Mouse (Mus musculus): ENCODE measurements around the gene Abl2. TPM values are rescaled to one million over a fixed set of nuclear protein-coding genes. Genes with fewer than 3 reads are reported as not detected.
A peak's percentile ranks its signal among the peaks of the same experiment; 100 is the strongest.

Abl2 gene
- polyA plus RNA-seq, 1 experiment: 22.4 TPM

DNA sequence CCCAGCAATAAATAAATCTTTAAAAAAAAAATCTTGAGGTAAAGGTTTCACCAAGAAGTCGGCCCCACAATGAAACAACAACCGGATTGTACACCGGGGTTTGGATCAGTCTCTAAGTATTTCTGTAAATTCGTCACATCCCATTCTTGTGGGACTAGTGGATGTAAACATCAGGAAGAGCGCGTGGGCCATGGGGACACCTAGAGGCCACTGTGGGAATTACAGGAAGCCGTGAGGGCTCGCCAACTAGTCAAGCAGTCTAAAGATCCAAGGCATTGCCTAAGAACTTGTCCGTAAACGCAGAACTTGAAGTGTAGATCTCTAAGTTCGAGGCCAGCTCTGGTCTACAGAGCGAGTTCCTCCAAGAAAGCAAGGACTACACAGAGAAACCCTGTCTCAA lies 117.6 kb downstream of the Abl2 start:
- H3K27ac ChIP-seq (ENCODE audit: insufficient read depth, low read length): no peak overlapping the region
- no peaks in the 10 kb centered on the region for H3K4me1 ChIP-seq (ENCODE audit: control insufficient read depth, insufficient read depth, low read length)
- TF ChIP-seq CTCF (IDR thresholded peaks at IDR 0.05; ENCODE audit: borderline replicate concordance, insufficient read depth, low read length): peak; percentile 53; the same call in 1 of the 2 replicates
- no peak for TF ChIP-seq POLR2A (IDR thresholded peaks at IDR 0.05; ENCODE audit: low read depth, low read length)
- no peak overlapping the region for H3K4me3 ChIP-seq (ENCODE audit: insufficient read depth, low read length)

- no peak for TF ChIP-seq POLR2A (IDR thresholded peaks at IDR 0.05; ENCODE audit: low read depth, low read length)
- TF ChIP-seq CTCF (IDR thresholded peaks at IDR 0.05; ENCODE audit: borderline replicate concordance, insufficient read depth, low read length): no peak
- Histone ChIP-seq H3K4me1 (ENCODE audit: control insufficient read depth, insufficient read depth, low read length) (no peaks in the 10 kb centered on the region), H3K27ac (ENCODE audit: insufficient read depth, low read length) (no peak overlapping the region), H3K4me3 (ENCODE audit: insufficient read depth, low read length) (no peak overlapping the region)
Measured at GRCm38 (mm10) chr1:156676596-156676995, 118.0 kb downstream of the Abl2 start.

DNA sequence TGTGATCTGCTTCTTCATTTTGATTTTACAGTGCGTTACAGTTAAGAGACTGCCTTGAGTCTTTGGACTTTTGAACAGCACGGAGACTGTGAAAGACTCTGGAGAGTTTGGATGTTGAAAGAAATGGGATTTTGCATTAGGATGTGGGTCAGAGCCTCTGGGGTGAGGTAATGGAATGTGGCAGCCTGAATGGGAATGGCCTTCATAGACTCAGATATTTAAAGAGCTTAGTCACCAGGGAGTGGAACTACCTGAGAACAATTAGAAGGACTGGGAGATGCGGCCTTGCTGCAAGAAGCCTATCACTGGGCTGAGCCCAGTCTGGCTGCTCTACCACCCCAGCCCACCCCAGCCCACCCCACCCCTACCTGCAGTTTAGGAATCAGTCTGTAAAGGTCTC lies 118.6 kb downstream of the Abl2 start:
- no peaks in the 10 kb centered on the region for H3K4me1 ChIP-seq (ENCODE audit: control insufficient read depth, insufficient read depth, low read length)
- no peak overlapping the region for H3K4me3 ChIP-seq (ENCODE audit: insufficient read depth, low read length)
- H3K27ac ChIP-seq (ENCODE audit: insufficient read depth, low read length): no peak overlapping the region
- TF ChIP-seq CTCF (IDR thresholded peaks at IDR 0.05; ENCODE audit: borderline replicate concordance, insufficient read depth, low read length) (no peak), POLR2A (IDR thresholded peaks at IDR 0.05; ENCODE audit: low read depth, low read length) (no peak)

DNA sequence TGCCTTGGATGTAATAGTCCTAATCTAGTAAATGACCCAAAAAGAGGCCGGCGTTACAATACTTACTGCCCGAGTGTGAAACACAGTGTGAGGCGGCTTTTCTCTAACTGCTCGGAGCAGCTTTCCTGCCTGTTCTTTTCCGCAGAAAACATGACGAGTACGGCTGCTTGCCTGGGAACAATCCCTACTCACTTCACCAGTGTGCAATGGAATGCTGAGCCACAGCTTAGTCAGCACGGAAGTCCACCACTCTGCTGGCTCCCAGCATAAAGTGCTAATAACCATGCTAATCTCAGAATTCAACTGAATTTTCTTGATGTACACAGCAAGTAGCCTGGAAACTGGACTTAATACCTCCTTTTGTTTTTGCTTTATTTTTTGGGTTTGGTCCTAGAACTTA lies 121.0 kb downstream of the Abl2 start:
- H3K27ac ChIP-seq (ENCODE audit: insufficient read depth, low read length): peak overlapping the region; percentile 65
- H3K4me3 ChIP-seq (ENCODE audit: insufficient read depth, low read length): no peak overlapping the region
- no peaks in the 10 kb centered on the region for H3K4me1 ChIP-seq (ENCODE audit: control insufficient read depth, insufficient read depth, low read length)
- TF ChIP-seq CTCF (IDR thresholded peaks at IDR 0.05; ENCODE audit: borderline replicate concordance, insufficient read depth, low read length): no peak
- TF ChIP-seq POLR2A (IDR thresholded peaks at IDR 0.05; ENCODE audit: low read depth, low read length): no peak

- TF ChIP-seq POLR2A (IDR thresholded peaks at IDR 0.05; ENCODE audit: low read depth, low read length): no peak
- no peak for TF ChIP-seq CTCF (IDR thresholded peaks at IDR 0.05; ENCODE audit: borderline replicate concordance, insufficient read depth, low read length)
- no peaks in the 10 kb centered on the region for H3K4me1 ChIP-seq (ENCODE audit: control insufficient read depth, insufficient read depth, low read length)
- H3K27ac ChIP-seq (ENCODE audit: insufficient read depth, low read length): no peak overlapping the region
- no peak overlapping the region for H3K4me3 ChIP-seq (ENCODE audit: insufficient read depth, low read length)
Measured at GRCm38 (mm10) chr1:156686025-156686661, 127.6 kb downstream of the Abl2 start.

Other genes with a start within 250 kb of the Abl2 start
- not detected in 2 replicates for gene Nphs2, start 248.1 kb upstream of the Abl2 start, polyA plus RNA-seq (2011; ENCODE audit: insufficient read length, low read depth, missing spikeins)
- gene Gm2000, start 192.7 kb upstream of the Abl2 start, polyA plus RNA-seq (2011; ENCODE audit: insufficient read length, low read depth, missing spikeins): 1,294 and 1,591 TPM in 2 replicates
- gene Axdnd1, start 137.6 kb upstream of the Abl2 start, polyA plus RNA-seq (2011; ENCODE audit: insufficient read length, low read depth, missing spikeins): 0.60 and 0.76 TPM in 2 replicates
- 100 and 151 TPM in 2 replicates for gene Soat1, start 84.5 kb upstream of the Abl2 start, polyA plus RNA-seq (2011; ENCODE audit: insufficient read length, low read depth, missing spikeins)
- 27.4 and 30.8 TPM in 2 replicates for gene Gm10031, start 34.8 kb upstream of the Abl2 start, polyA plus RNA-seq (2011; ENCODE audit: insufficient read length, low read depth, missing spikeins)
- 25.3 and 30.7 TPM in 2 replicates for gene Tor3a, start 115.6 kb downstream of the Abl2 start, polyA plus RNA-seq (2011; ENCODE audit: insufficient read length, low read depth, missing spikeins)
- 39.8 and 40.8 TPM in 2 replicates for gene Fam20b, start 160.3 kb downstream of the Abl2 start, polyA plus RNA-seq (2011; ENCODE audit: insufficient read length, low read depth, missing spikeins)

Measured in embryonic fibroblast, embryonic 13.5 days (primary cell).